Mouse (Mus musculus): Measurements from ENCODE around the gene Cfap77. TPM values are rescaled to one million over a fixed set of nuclear protein-coding genes. Genes with fewer than 3 reads are reported as not detected.

Cfap77 gene
- polyA plus RNA-seq, 1 experiment from 2014 or later, result 0.51 TPM

DNA sequence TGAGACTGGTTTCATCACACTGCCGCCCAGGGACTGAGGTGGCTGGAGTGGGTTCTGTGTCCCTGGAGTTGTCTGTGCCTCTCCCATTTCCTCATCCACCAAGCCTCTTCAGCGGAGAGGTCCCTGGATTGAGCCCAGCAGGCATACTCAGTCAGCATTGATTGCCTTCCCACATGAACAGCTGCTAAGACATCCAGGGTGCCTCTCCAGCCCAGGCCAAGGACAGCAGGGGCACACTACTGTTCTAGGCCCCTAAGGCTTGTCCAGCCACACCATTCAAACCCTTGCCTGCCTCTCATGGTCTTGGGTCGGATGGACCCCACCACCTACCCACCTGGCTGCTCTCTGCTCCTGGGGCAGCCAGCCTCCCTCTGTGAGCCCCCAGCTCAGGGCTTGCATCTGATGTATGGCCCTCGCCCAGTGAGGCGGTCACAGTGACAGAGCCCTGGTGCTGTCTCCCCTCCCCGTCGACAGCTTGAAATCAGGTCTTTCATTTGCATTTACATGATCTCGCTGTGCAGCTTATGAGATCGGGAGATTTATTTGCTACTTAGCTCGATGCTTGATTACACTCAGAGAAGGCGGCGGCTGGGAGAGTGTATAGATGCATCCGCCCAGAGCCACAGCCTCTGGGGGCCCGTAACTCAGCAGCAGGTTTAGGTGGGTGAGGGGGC lies 57.6 kb downstream of the Cfap77 start:
- ATAC-seq (ENCODE audit: low FRiP score) (peak; percentile 43; the same call in 1 of the 2 replicates), DNase-seq (ENCODE audit: low spot score) (no peak)
- no peaks in the 10 kb centered on the region for H3K36me3 ChIP-seq (ENCODE audit: control insufficient read depth, insufficient read depth, low read length)
- H3K9me3 ChIP-seq (ENCODE audit: control insufficient read depth, low read length), result no peaks in the 10 kb centered on the region
- no peak overlapping the region for H3K4me2 ChIP-seq (replicated peaks; ENCODE audit: low read depth, low read length)
- H3K27me3 ChIP-seq (ENCODE audit: control insufficient read depth, insufficient read depth, low read length), result no peaks in the 10 kb centered on the region
- peak overlapping the region; percentile 17; the same call in 1 of the 2 replicates for H3K9ac ChIP-seq (ENCODE audit: low read depth, low read length)
- no peak overlapping the region for H3K4me3 ChIP-seq (ENCODE audit: low read depth, low read length)
- H3K27ac ChIP-seq (ENCODE audit: low read depth, low read length), result peak overlapping the region; percentile 44; the same call in 1 of the 2 replicates
- 59% methylated on average over 14 of the region's 14 CpGs for WGBS
- 0 out of 2 replicates have a peak, but pooled peaks cover 2% of the 10 kb centered on the region for H3K4me1 ChIP-seq (replicated peaks; ENCODE audit: control insufficient read depth, insufficient read depth, low read length)

DNA sequence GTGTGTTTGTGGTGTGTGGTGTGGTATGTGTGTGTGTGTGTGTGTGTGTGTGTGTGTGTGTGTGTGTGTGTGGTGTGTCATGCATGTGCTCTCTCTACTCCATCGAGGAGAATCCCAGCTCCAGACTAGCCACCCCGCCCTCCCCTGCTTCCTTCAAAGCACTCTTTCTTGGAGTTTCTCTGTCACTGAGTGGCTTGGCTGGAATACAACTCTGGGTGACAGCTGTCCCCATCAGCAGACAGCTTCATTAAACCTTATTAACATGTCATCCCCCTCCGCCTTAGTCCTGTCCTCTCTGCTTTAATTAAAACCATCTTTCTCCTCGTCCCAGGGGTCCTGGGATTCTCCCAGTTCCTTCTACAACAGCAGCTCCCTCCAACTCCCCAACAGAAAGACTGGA lies 59.4 kb downstream of the Cfap77 start:
- no peak overlapping the region for H3K4me3 ChIP-seq (ENCODE audit: low read depth, low read length)
- no peaks in the 10 kb centered on the region for H3K9me3 ChIP-seq (ENCODE audit: control insufficient read depth, low read length)
- ATAC-seq (ENCODE audit: low FRiP score) (no peak), DNase-seq (ENCODE audit: low spot score) (no peak)
- H3K27me3 ChIP-seq (ENCODE audit: control insufficient read depth, insufficient read depth, low read length), result no peaks in the 10 kb centered on the region
- 0 out of 2 replicates have a peak, but pooled peaks cover 2% of the 10 kb centered on the region for H3K4me1 ChIP-seq (replicated peaks; ENCODE audit: control insufficient read depth, insufficient read depth, low read length)
- WGBS, result 52% methylated on average over 4 of the region's 4 CpGs
- H3K36me3 ChIP-seq (ENCODE audit: control insufficient read depth, insufficient read depth, low read length), result no peaks in the 10 kb centered on the region
- no peak overlapping the region for H3K4me2 ChIP-seq (replicated peaks; ENCODE audit: low read depth, low read length)
- H3K9ac ChIP-seq (ENCODE audit: low read depth, low read length), result no peak overlapping the region
- H3K27ac ChIP-seq (ENCODE audit: low read depth, low read length), result no peak overlapping the region

DNA sequence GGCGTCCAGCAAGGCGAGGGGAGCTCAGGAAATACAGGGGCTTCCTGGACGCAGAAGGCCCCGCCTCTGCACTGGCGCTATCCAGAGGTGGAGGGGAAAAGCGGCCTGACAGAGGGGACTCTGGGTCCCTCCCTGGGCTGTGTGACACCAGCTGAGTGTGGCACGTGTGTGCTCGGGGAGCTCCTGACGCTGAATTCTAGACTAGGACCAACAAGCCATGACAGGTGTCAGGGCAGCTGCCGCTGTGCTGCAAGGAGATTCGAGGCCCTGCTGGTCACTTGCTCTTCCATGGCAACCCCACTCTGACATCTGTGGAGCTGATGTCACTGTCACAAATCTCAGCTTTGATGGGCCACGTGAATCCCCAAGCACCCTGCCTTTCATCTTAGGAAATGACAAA lies 60.9 kb downstream of the Cfap77 start:
- 0 out of 2 replicates have a peak, but pooled peaks cover 2% of the 10 kb centered on the region for H3K4me1 ChIP-seq (replicated peaks; ENCODE audit: control insufficient read depth, insufficient read depth, low read length)
- H3K9me3 ChIP-seq (ENCODE audit: control insufficient read depth, low read length), result no peaks in the 10 kb centered on the region
- no peak overlapping the region for H3K9ac ChIP-seq (ENCODE audit: low read depth, low read length)
- no peak overlapping the region for H3K4me3 ChIP-seq (ENCODE audit: low read depth, low read length)
- no peak overlapping the region for H3K4me2 ChIP-seq (replicated peaks; ENCODE audit: low read depth, low read length)
- DNase-seq (ENCODE audit: low spot score) (no peak), ATAC-seq (ENCODE audit: low FRiP score) (no peak)
- no peak overlapping the region for H3K27ac ChIP-seq (ENCODE audit: low read depth, low read length)
- 69% methylated on average over 12 of the region's 12 CpGs for WGBS
- no peaks in the 10 kb centered on the region for H3K36me3 ChIP-seq (ENCODE audit: control insufficient read depth, insufficient read depth, low read length)
- H3K27me3 ChIP-seq (ENCODE audit: control insufficient read depth, insufficient read depth, low read length), result no peaks in the 10 kb centered on the region

DNA sequence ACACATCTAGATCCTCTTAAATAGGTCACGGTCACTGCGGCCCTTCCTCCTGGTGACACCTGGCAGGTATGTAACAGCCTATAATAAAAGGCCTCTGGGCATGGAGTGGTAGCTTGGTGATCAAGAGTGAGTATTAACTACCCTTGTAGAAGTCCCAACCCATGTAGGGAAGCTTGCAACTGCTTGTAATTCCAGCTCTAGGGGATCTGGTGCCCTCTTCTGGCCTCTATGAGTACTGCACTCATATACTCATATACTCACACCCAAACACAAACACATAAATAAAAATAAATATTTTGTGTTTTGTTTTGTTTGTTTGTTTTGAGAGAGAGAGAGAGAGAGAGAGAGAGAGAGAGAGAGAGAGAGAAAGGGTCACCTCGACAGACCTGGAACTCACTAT lies 66.1 kb downstream of the Cfap77 start:
- ATAC-seq (ENCODE audit: low FRiP score) (no peak), DNase-seq (ENCODE audit: low spot score) (no peak)
- H3K27ac ChIP-seq (ENCODE audit: low read depth, low read length), result no peak overlapping the region
- no peaks in the 10 kb centered on the region for H3K4me1 ChIP-seq (replicated peaks; ENCODE audit: control insufficient read depth, insufficient read depth, low read length)
- H3K27me3 ChIP-seq (ENCODE audit: control insufficient read depth, insufficient read depth, low read length), result no peaks in the 10 kb centered on the region
- H3K36me3 ChIP-seq (ENCODE audit: control insufficient read depth, insufficient read depth, low read length), result no peaks in the 10 kb centered on the region
- H3K4me2 ChIP-seq (replicated peaks; ENCODE audit: low read depth, low read length), result no peak overlapping the region
- no peaks in the 10 kb centered on the region for H3K9me3 ChIP-seq (ENCODE audit: control insufficient read depth, low read length)
- H3K9ac ChIP-seq (ENCODE audit: low read depth, low read length), result no peak overlapping the region
- WGBS, result 97% methylated on average over 3 of the region's 3 CpGs
- H3K4me3 ChIP-seq (ENCODE audit: low read depth, low read length), result no peak overlapping the region

DNA sequence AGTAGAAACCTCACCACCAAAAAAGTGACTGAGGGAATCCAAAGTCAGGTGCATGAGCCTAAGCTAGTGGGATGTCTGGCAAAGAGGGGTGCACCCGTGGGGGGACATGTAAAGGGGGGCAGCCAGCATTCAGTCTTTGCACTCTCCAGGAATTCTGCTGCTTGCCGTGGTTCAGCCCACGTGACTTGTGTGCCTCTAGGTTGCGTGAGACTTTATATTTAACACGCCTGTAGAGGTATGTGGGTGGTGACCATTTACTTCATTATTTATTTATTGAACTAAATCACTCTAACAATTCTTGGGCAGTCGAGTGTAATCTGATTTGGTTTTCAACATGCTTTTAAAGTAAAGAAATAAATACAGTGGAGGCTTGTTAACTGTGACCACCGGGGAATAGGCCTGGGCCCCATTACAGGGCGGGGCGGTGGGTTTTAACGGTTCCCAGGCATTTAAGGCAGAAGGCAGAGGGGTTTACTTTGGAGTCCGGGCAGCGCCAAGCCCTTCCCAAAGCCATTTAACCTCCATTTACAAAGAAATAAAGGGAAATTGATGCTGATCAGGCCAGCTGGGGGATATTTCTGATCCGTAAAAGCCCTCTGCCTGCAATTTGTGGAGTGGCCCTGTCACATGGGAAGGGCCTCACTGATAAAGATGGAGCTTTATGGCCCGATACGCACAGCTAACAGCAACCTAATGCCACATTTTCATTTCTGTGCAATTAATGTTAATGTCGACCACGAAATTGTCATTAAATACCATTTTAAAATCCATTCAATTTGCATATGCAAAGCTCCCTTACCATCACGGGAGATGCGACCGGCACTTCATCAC lies 74.6 kb downstream of the Cfap77 start:
- H3K9me3 ChIP-seq (ENCODE audit: control insufficient read depth, low read length), result no peaks in the 10 kb centered on the region
- H3K27me3 ChIP-seq (ENCODE audit: control insufficient read depth, insufficient read depth, low read length), result peaks cover 22% of the 10 kb centered on the region
- H3K4me1 ChIP-seq (replicated peaks; ENCODE audit: control insufficient read depth, insufficient read depth, low read length), result no peaks in the 10 kb centered on the region
- no peak for ATAC-seq (ENCODE audit: low FRiP score)
- no peaks in the 10 kb centered on the region for H3K36me3 ChIP-seq (ENCODE audit: control insufficient read depth, insufficient read depth, low read length)
- H3K4me2 ChIP-seq (replicated peaks; ENCODE audit: low read depth, low read length), result no peak overlapping the region
- 71% methylated on average over 20 of the region's 20 CpGs for WGBS
- no peak overlapping the region for H3K4me3 ChIP-seq (ENCODE audit: low read depth, low read length)
- no peak overlapping the region for H3K9ac ChIP-seq (ENCODE audit: low read depth, low read length)
- no peak overlapping the region for H3K27ac ChIP-seq (ENCODE audit: low read depth, low read length)
- DNase-seq (ENCODE audit: low spot score), result no peak

DNA sequence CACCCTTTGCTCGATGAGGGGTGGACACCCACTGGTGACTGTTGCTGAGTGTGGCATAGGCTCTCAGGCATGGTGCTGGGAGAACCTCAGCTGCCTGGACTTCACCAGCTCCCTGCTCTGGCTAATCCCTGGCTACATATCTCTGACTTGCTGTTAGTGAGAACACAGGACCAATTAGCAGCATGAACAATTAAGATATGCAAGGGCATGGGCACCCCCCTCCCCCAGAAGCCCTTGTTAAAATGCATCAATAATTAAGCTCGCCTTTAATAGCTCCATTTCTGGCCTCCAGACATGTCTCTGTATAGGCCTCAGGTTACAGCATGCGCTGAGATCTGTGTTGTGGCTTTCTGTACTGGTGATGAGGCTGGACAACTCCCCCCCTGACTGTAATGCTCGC lies 76.4 kb downstream of the Cfap77 start:
- Histone ChIP-seq H3K9me3 (ENCODE audit: control insufficient read depth, low read length) (no peaks in the 10 kb centered on the region), H3K4me3 (ENCODE audit: low read depth, low read length) (no peak overlapping the region), H3K9ac (ENCODE audit: low read depth, low read length) (no peak overlapping the region), H3K4me1 (replicated peaks; ENCODE audit: control insufficient read depth, insufficient read depth, low read length) (0 out of 2 replicates have a peak, but pooled peaks cover 8% of the 10 kb centered on the region), H3K36me3 (ENCODE audit: control insufficient read depth, insufficient read depth, low read length) (no peaks in the 10 kb centered on the region), H3K27ac (ENCODE audit: low read depth, low read length) (no peak overlapping the region), H3K4me2 (replicated peaks; ENCODE audit: low read depth, low read length) (no peak overlapping the region), H3K27me3 (ENCODE audit: control insufficient read depth, insufficient read depth, low read length) (peaks cover 30% of the 10 kb centered on the region)
- WGBS, result 69% methylated on average over 4 of the region's 4 CpGs
- ATAC-seq (ENCODE audit: low FRiP score) (no peak), DNase-seq (ENCODE audit: low spot score) (no peak)

DNA sequence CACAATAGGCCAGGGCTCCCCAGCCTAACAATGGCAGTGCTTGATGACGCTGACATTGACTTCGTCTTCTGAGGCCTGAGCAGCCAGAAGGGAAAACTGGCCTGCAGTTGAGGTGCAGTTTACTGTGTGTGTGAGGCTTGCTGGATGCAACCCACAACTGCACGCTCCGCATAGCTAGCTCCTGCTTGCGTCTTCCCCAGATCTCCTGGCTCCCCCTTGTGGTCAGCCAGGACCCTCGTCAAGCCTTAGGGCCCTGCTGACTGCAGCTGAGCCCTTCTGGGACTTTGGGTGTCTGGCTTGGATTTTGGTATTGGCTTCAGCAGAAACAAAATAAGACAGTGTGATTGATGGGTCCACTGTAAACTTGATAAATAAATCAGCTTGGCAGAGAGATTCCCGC lies 78.2 kb downstream of the Cfap77 start:
- peak; percentile 67 for ATAC-seq (ENCODE audit: low FRiP score)
- no peak overlapping the region for H3K4me2 ChIP-seq (replicated peaks; ENCODE audit: low read depth, low read length)
- H3K9me3 ChIP-seq (ENCODE audit: control insufficient read depth, low read length), result no peaks in the 10 kb centered on the region
- peaks cover 32% of the 10 kb centered on the region for H3K27me3 ChIP-seq (ENCODE audit: control insufficient read depth, insufficient read depth, low read length)
- H3K4me1 ChIP-seq (replicated peaks; ENCODE audit: control insufficient read depth, insufficient read depth, low read length), result 0 out of 2 replicates have a peak, but pooled peaks cover 8% of the 10 kb centered on the region
- WGBS, result 14% methylated on average over 7 of the region's 7 CpGs
- no peak overlapping the region for H3K4me3 ChIP-seq (ENCODE audit: low read depth, low read length)
- no peak overlapping the region for H3K27ac ChIP-seq (ENCODE audit: low read depth, low read length)
- H3K9ac ChIP-seq (ENCODE audit: low read depth, low read length), result no peak overlapping the region
- DNase-seq (ENCODE audit: low spot score), result peak; percentile 87
- no peaks in the 10 kb centered on the region for H3K36me3 ChIP-seq (ENCODE audit: control insufficient read depth, insufficient read depth, low read length)

DNA sequence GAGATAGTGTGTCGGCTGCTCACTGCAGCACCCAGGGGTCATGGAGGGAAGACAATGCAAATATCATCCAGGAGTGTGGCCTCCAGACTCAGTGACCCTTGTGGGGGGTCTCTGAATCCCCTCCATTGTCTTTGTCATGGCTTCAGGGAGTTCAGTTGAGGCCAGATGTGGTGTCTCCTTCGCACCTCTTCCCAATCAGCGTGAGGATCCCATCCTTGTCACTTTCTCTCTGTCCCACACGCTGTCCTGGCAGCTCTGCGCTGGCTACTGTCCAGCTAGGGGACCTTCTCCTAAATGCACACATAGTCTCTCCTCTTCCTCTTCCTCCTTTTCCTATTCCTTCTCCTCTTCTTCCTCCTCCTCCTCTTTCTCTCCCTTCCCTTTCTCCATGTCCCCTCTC lies 79.3 kb downstream of the Cfap77 start:
- no peak overlapping the region for H3K9ac ChIP-seq (ENCODE audit: low read depth, low read length)
- H3K27me3 ChIP-seq (ENCODE audit: control insufficient read depth, insufficient read depth, low read length), result peaks cover 38% of the 10 kb centered on the region
- H3K36me3 ChIP-seq (ENCODE audit: control insufficient read depth, insufficient read depth, low read length), result no peaks in the 10 kb centered on the region
- ATAC-seq (ENCODE audit: low FRiP score), result no peak
- 68% methylated on average over 5 of the region's 5 CpGs for WGBS
- H3K9me3 ChIP-seq (ENCODE audit: control insufficient read depth, low read length), result no peaks in the 10 kb centered on the region
- H3K4me2 ChIP-seq (replicated peaks; ENCODE audit: low read depth, low read length), result no peak overlapping the region
- H3K4me1 ChIP-seq (replicated peaks; ENCODE audit: control insufficient read depth, insufficient read depth, low read length), result 0 out of 2 replicates have a peak, but pooled peaks cover 8% of the 10 kb centered on the region
- no peak overlapping the region for H3K4me3 ChIP-seq (ENCODE audit: low read depth, low read length)
- no peak overlapping the region for H3K27ac ChIP-seq (ENCODE audit: low read depth, low read length)
- DNase-seq (ENCODE audit: low spot score), result no peak

Data from hindbrain, embryonic 11.5 days (tissue).